In genomic region chr7:99304949-99305372, GRCm38 (mm10) we compare ENCODE assay signal across 8 mouse cellular contexts. TPM values are rescaled to one million over a fixed set of nuclear protein-coding genes. Genes with fewer than 3 reads are reported as not detected.
A peak's percentile ranks its signal among the peaks of the same experiment; 100 is the strongest.
DNase-seq lines count a peak whose midpoint lies in the region; ATAC-seq and TF ChIP-seq lines count a peak whose summit lies in the region.
"Had no signal": no experiment of that assay in that cellular context is flagged by ENCODE, and none has a peak within 500 bp of the region (broad histone marks: within the 10 kb centered on the region; RNA-seq: fewer than 3 reads in every experiment).

No protein-coding gene starts in this region.

- in situ Hi-C loops in Patski (cut with MboI; ENCODE audit: low pct_unique_long_range_greater_than_20kb) = no loop called here

- H3K27ac ChIP-seq in bone marrow macrophage, adult 2 months (ENCODE audit: insufficient read depth, low read depth, low read length) = peak overlapping the region; percentile 25; the same call in 1 of the 2 replicates
- peak overlapping the region; percentile 83 for H3K27ac ChIP-seq in forebrain, embryonic 12.5 days
- peak overlapping the region; percentile 54 for H3K27ac ChIP-seq in hindbrain, embryonic 11.5 days (ENCODE audit: low read depth, low read length)
- peak overlapping the region; percentile 78 for H3K27ac ChIP-seq in neural tube, embryonic 14.5 days (ENCODE audit: low read depth, low read length)
- H3K27ac ChIP-seq: liver, embryonic 14.5 days had no signal

- H3K36me3 ChIP-seq in forebrain, embryonic 12.5 days (replicated peaks) = 0 out of 2 replicates have a peak, but pooled peaks cover 2% of the 10 kb centered on the region
- no peaks in the 10 kb centered on the region for H3K36me3 ChIP-seq in hindbrain, embryonic 11.5 days (ENCODE audit: control insufficient read depth, insufficient read depth, low read length)
- no peaks in the 10 kb centered on the region for H3K36me3 ChIP-seq in neural tube, embryonic 14.5 days (ENCODE audit: control insufficient read depth, insufficient read depth, low read length)

- WGBS in forebrain, embryonic 12.5 days = 56% methylated on average over 5 of the region's 5 CpGs
- 41% methylated on average over 5 of the region's 5 CpGs for WGBS in hindbrain, embryonic 11.5 days
- WGBS in neural tube, embryonic 14.5 days = 37% methylated on average over 5 of the region's 5 CpGs

- H3K9me3 ChIP-seq in forebrain, embryonic 12.5 days = no peaks in the 10 kb centered on the region
- no peaks in the 10 kb centered on the region for H3K9me3 ChIP-seq in hindbrain, embryonic 11.5 days (ENCODE audit: control insufficient read depth, low read length)
- H3K9me3 ChIP-seq in neural tube, embryonic 14.5 days (ENCODE audit: control insufficient read depth, low read length) = no peaks in the 10 kb centered on the region

- no peak overlapping the region for H3K9ac ChIP-seq in forebrain, embryonic 12.5 days
- H3K9ac ChIP-seq in hindbrain, embryonic 11.5 days (ENCODE audit: low read depth, low read length) = no peak overlapping the region
- 0 out of 2 replicates have a peak overlapping the region, but pooled peaks have one; percentile 3 for H3K9ac ChIP-seq in neural tube, embryonic 14.5 days (replicated peaks; ENCODE audit: low read depth, low read length)
- H3K9ac ChIP-seq: liver, embryonic 14.5 days had no signal

- no peak overlapping the region for H3K4me3 ChIP-seq in bone marrow macrophage, adult 2 months (ENCODE audit: insufficient read depth, low read length)
- H3K4me3 ChIP-seq in forebrain, embryonic 12.5 days (replicated peaks) = no peak overlapping the region
- no peak overlapping the region for H3K4me3 ChIP-seq in hindbrain, embryonic 11.5 days (ENCODE audit: low read depth, low read length)
- H3K4me3 ChIP-seq in neural tube, embryonic 14.5 days (ENCODE audit: low read depth, low read length) = no peak overlapping the region

- peaks cover 27% of the 10 kb centered on the region for H3K4me1 ChIP-seq in bone marrow macrophage, adult 2 months (ENCODE audit: control insufficient read depth, insufficient read depth, low read length)
- peaks cover 66% of the 10 kb centered on the region for H3K4me1 ChIP-seq in forebrain, embryonic 12.5 days
- H3K4me1 ChIP-seq in hindbrain, embryonic 11.5 days (replicated peaks; ENCODE audit: control insufficient read depth, insufficient read depth, low read length) = peaks cover 15% of the 10 kb centered on the region
- H3K4me1 ChIP-seq in neural tube, embryonic 14.5 days (ENCODE audit: control insufficient read depth, insufficient read depth, low read length) = peaks cover 22% of the 10 kb centered on the region

- intact Hi-C loops in left cerebral cortex, postnatal 36 days (cut with DNase I) = no loop called here

- no peak for TF ChIP-seq POLR2A in bone marrow macrophage, adult 2 months (IDR thresholded peaks at IDR 0.05; ENCODE audit: borderline replicate concordance, low read depth, low read length)

- peak; percentile 91 for DNase-seq in Patski (ENCODE audit: low read depth, low spot score)
- DNase-seq in hindbrain, embryonic 11.5 days (ENCODE audit: low spot score) = no peak
- DNase-seq in left cerebral cortex, postnatal 36 days (ENCODE audit: low spot score in 2 of 2) = peak; percentile 40 to 53

- ATAC-seq in Patski = peak; percentile 99
- ATAC-seq in forebrain, embryonic 12.5 days (ENCODE audit: low FRiP score) = no peak
- ATAC-seq in hindbrain, embryonic 11.5 days (ENCODE audit: low FRiP score) = peak; percentile 19; the same call in 1 of the 2 replicates
- peak; percentile 73 for ATAC-seq in neural tube, embryonic 14.5 days (ENCODE audit: low read depth)
- no peak for ATAC-seq in activated CD4-positive, CD25-positive, alpha-beta regulatory T cell, adult 4 months

- H3K27me3 ChIP-seq in Patski = no peaks in the 10 kb centered on the region
- no peaks in the 10 kb centered on the region for H3K27me3 ChIP-seq in forebrain, embryonic 12.5 days
- H3K27me3 ChIP-seq in hindbrain, embryonic 11.5 days (ENCODE audit: control insufficient read depth, insufficient read depth, low read length) = no peaks in the 10 kb centered on the region
- H3K27me3 ChIP-seq in neural tube, embryonic 14.5 days (ENCODE audit: control insufficient read depth, insufficient read depth, low read length) = no peaks in the 10 kb centered on the region

- CTCF ChIA-PET in Patski (lab: Charles Lee) = no interaction called here

- H3K4me2 ChIP-seq in forebrain, embryonic 12.5 days = no peak overlapping the region
- no peak overlapping the region for H3K4me2 ChIP-seq in hindbrain, embryonic 11.5 days (replicated peaks; ENCODE audit: low read depth, low read length)
- no peak overlapping the region for H3K4me2 ChIP-seq in neural tube, embryonic 14.5 days (ENCODE audit: low read depth, low read length)

- POLR2A ChIA-PET in Patski (lab: Charles Lee) = interaction anchor here (1.2 kb wide), 1 partner anchor 39 kb away, joined by 4 read pairs; no protein-coding TSS in a partner anchor

- no peak for TF ChIP-seq CTCF in Patski (IDR thresholded peaks at IDR 0.05)
- TF ChIP-seq CTCF in bone marrow macrophage, adult 2 months (IDR thresholded peaks at IDR 0.05; ENCODE audit: low read depth, low read length) = no peak

RNA-seq across cellular contexts. Expression of gene Map6, which starts 37.7 kb away (rescaled TPM):
- polyA plus RNA-seq in Patski (2021) = 15.8 TPM
- 0.81 and 0.83 TPM in 2 replicates for polyA plus RNA-seq in bone marrow macrophage, adult 2 months (2012; ENCODE audit: insufficient read depth, insufficient read length, missing spikeins)
- polyA plus RNA-seq in forebrain, embryonic 12.5 days (2016; fragmentation: Nextera tagmentation; extraction: Ambion mirVana) = 63.5 and 65.1 TPM in 2 replicates
- polyA plus RNA-seq in hindbrain, embryonic 11.5 days (2014; fragmentation: Nextera tagmentation; extraction: Ambion mirVana) = 49.6 and 51.8 TPM in 2 replicates
- total RNA-seq in left cerebral cortex, postnatal 36 days (2021) = 100 to 1,000 TPM; 135 to 142 TPM
- polyA plus RNA-seq in neural tube, embryonic 14.5 days (2014; fragmentation: Nextera tagmentation; extraction: Ambion mirVana) = 118 and 140 TPM in 2 replicates
- polyA plus RNA-seq in activated CD4-positive, CD25-positive, alpha-beta regulatory T cell, adult 4 months (2017; shearing (Covaris generic)) = 1 to 10 TPM; 2.8 to 4.1 TPM

RNA-seq across cellular contexts. Expression of gene Serpinh1, which starts 48.1 kb away (rescaled TPM):
- 662 TPM for polyA plus RNA-seq in Patski (2021)
- 7.2 and 8.5 TPM in 2 replicates for polyA plus RNA-seq in bone marrow macrophage, adult 2 months (2012; ENCODE audit: insufficient read depth, insufficient read length, missing spikeins)
- 425 and 501 TPM in 2 replicates for polyA plus RNA-seq in forebrain, embryonic 12.5 days (2016; fragmentation: Nextera tagmentation; extraction: Ambion mirVana)
- polyA plus RNA-seq in hindbrain, embryonic 11.5 days (2014; fragmentation: Nextera tagmentation; extraction: Ambion mirVana) = 245 and 269 TPM in 2 replicates
- 10 to 100 TPM; 22.6 to 25.6 TPM for total RNA-seq in left cerebral cortex, postnatal 36 days (2021)
- 38.7 and 139 TPM in 2 replicates for polyA plus RNA-seq in neural tube, embryonic 14.5 days (2014; fragmentation: Nextera tagmentation; extraction: Ambion mirVana)
- not detected for polyA plus RNA-seq in activated CD4-positive, CD25-positive, alpha-beta regulatory T cell, adult 4 months (2017; shearing (Covaris generic))

Comparison
In these comparisons a context has a peak if more than half of its experiments do, and no peak if none do; other contexts are left out.
1. ATAC-seq: peak in Patski (single experiment), hindbrain, embryonic 11.5 days (single experiment) and neural tube, embryonic 14.5 days (single experiment); none in forebrain, embryonic 12.5 days (single experiment) and activated CD4-positive, CD25-positive, alpha-beta regulatory T cell, adult 4 months (single experiment).
2. H3K27ac ChIP-seq: peak in every context shown above with its lines; median percentile 83 in forebrain, embryonic 12.5 days; 78 in neural tube, embryonic 14.5 days; 54 in hindbrain, embryonic 11.5 days; 25 in bone marrow macrophage, adult 2 months.